Mouse (Mus musculus): ENCODE results near the gene Ptger4. TPM values are rescaled to one million over a fixed set of nuclear protein-coding genes. Genes with fewer than 3 reads are reported as not detected.

Gene Ptger4
- total RNA-seq (2015) (11.4 and 11.6 TPM in 2 replicates), total RNA-seq (2017) (6.0 and 8.4 TPM in 2 replicates)

DNA sequence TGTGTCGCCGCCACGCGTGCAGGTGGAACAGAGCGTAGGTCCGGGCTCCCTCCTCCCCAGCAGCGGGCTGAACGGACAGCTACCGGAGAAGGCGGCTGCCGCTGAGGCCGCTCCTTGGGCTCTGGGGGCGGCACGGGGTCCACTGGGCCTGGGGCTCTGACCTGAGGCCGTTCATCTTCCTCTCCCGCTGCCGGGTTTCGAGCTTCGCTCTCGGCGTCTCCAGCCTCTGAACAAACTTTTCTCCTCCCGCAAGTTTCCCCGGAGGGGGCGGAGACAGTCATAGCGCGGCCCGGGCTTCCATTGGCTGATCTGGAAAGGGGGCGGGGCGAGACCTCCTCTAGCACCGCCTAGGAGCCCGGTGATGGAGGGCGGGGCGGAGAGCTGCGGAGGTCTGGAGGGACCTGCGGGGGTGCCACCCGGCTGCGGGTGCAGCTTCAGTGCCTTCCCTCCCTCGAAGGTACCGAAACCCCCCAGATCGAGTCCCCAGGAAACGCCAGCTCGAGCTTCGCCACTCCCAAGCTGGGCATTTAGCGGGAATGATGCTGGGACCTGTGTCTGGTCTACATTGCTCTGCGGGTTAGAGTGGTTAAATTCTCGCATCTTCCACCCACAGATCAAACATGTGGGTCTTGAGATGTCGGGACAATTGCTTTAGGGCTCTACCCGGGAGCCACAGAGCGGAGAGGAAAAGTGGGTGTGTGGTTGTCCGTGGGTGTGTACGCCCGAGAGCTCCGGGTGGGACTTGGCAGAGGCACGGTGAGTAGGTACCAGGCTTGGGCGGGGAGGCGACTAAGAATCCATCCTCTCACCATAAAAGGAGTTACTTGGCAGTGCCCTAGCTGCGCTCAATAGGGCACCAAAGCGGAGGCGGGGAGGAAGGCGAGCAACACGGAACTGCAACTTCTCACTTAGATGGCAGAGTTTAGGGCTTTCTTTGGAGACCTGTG is at the start of gene Ptger4:
TSS of gene Ptger4 (minus strand) at position 229 of the 947 bp plus-strand sequence.
- peak; percentile 68 for ATAC-seq (replicated peaks; ENCODE audit: poor library complexity)

DNA sequence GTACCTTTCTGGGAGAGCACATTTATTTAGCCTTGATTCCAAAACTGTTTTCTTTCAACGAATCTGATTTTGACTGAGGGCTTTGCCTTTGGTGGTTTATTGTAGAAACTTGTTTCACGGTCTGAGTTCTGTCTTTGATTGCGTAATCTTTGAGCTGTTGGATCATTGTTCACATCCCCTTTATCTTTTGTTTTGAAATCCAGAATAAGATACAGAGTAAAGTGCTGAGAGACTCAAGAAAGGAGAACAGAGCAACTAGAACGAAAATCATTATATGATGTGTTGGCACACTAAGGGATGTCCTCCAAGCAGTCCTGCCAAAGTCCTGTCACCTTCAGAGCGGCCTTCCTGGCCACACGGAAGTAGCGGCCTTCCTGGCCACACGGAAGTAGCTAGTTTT is 44.4 kb upstream of the Ptger4 start:
- ATAC-seq (replicated peaks; ENCODE audit: poor library complexity): peak; percentile 84

DNA sequence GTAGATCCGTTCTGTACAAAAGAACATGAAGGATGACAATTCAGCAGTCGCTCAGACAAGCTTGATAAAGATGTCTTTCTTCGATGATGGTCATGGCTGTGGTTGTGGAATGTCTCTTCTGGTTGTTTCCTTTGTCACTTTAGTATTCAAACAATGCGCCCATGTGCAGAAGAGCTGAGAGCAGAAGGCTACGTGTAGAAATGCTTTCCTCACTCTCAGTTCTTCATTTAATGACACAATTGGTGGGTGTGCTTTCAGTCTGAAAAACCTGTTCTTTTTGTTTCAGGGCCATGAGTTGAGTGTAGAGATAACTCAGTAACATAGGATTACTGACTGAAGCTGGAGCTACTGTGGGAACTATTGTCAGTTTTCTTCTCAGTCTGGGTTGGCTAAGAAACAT is 43.1 kb upstream of the Ptger4 start:
- ATAC-seq (replicated peaks; ENCODE audit: poor library complexity): no peak

DNA sequence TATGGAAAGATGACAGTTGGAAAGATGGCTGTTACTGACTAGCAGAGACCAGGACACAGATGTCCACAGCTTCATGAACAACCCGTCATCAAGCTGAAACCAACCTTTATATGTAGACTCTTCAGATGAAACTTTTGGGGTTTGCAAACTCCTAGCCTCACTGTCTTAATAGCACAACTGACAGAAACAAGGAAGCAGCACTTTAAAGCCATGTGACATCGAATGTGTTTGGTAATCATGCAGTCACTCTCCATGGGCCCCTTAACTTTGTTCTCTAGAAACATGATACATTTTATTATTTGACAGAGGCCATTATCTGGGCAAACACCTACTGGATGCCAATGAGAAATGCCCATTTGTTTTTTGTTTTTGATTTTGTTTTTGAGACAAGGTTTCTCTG is 37.3 kb upstream of the Ptger4 start:
- ATAC-seq (replicated peaks; ENCODE audit: poor library complexity): peak; percentile 70

DNA sequence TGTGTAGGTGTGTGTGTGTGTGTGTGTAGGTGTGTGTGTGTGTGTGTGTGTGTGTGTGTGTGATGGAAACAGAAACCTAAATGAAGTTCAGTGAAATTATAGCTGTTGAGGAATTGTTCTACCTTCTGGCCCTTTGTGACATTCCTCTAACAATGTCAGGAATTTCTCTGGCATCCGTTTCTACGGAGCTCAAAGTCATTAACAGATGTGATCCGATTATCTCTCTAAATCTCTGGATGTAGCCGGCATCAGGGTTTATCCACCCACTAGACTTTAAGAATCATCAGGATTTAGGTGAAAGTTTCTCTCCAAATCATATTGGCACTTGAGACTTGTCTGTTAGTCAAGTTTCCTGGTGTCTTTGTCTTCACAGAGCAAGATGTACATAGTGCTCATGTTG is 35.8 kb upstream of the Ptger4 start:
- ATAC-seq (replicated peaks; ENCODE audit: poor library complexity): no peak

DNA sequence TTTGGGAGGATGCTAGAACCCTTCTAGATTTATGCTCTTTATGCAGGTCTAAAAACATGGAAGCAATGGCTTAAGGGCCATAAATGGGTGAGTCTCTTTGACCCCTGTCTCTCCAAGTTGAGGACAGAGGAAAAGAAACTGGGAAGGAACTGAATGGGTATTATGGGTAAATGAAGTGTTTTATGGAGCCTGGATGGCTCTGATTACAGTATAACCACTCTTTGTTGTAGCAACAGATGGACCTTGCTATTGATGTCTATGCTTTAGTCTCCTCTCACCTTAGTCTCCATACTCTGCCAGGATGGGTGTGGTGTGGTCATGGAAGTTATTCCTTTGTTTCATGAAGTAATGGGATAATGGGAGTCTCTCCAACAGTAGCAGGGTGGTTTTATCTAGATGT is 34.5 kb upstream of the Ptger4 start:
- ATAC-seq (replicated peaks; ENCODE audit: poor library complexity): no peak

DNA sequence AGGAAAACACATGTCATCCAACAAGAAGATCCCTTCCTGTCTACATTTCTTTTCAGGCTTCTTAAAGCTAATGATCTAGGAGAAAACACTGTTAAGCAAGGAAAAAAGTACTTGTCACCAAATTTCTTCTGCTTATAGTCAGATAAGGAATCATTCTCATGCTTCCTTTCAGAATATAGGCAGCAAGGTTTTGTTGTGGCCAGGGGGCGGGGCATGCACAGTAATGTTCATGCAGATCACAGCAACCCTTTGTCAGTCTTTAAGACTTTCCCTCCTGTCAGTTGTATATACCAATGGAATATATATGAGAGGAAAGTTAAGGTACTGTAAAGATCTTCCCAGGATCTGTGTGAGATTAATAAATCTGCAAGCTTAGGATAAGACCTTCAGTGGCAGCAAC is 30.0 kb upstream of the Ptger4 start:
- ATAC-seq (replicated peaks; ENCODE audit: poor library complexity): peak; percentile 58

DNA sequence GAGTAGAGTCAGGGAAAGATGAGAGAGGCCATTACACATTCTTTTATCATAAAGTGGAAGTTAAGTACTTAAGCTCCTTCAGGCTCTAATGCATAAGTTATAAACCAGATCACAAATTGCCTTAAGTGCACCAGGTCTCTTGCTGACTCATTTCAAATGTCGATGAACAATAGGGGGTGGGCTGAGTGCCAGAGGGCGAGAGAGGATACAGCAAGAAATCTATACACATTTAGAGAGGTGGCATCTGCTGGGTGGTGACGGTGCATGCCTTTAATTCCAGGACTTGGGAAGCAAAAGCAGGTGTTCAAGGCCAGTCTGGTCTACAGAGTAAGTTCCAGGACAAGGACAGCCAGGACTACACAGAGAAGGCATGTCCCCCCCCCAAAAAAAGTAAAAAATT is 22.1 kb upstream of the Ptger4 start:
- no peak for ATAC-seq (replicated peaks; ENCODE audit: poor library complexity)

DNA sequence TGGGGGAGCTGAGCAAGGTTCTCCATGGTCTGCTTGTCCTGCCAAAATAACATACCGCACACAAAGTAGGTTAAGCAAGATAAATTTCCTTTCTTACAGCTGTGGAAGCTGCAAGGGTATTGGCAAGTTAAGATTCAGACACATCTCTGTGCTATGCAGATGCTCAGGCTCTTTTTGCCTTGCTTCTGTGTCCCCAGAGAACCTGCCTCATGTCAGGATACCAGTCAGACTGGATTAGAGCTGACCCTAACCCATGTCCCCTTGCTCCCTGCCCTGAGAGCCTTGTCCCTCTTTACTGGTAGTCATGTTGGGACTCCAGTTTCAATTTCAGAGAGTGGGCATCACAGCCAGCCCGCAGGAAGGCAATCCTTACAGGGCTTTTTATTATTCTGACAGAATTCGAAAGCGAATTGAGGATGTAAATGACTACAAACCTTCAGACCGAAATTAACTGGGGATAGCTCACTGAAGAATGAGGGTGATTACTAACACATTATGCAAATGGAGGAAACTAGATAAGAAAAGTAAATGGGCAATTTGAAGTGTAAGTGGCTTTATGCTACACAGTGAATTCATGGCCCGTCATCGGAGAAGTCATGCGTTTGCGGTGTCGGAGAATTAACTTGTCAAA is 19.0 kb upstream of the Ptger4 start:
- ATAC-seq (replicated peaks; ENCODE audit: poor library complexity): peak; percentile 20

DNA sequence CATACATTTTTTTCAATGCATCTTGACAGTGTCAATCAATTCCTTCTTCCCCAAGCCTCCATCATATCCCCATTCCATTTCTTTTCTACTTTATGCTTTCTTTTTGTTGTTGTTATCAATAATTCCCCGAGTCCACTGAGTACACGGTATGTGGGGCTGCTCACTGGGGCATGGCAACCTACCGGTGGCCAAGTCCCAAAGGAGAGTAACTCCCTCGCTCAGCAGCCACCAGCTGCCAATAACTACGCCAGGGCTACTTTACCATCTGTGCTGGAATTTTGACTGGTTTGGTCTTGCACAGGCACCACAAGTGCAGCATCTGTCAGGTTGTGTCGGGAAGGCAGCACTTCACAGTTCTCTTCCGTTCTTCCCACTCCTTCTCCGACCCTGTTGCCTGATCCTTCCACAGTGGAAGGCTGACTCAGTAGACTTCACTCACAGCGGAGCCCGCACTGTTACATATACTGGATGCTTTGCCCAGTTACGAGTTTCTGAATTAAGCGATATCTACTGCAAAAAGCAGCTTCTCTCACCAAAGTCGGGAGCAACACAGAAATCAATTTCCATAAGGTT is 18.2 kb upstream of the Ptger4 start:
- 0 out of 2 replicates have a peak, but pooled peaks have one; percentile 0 for ATAC-seq (replicated peaks; ENCODE audit: poor library complexity)

DNA sequence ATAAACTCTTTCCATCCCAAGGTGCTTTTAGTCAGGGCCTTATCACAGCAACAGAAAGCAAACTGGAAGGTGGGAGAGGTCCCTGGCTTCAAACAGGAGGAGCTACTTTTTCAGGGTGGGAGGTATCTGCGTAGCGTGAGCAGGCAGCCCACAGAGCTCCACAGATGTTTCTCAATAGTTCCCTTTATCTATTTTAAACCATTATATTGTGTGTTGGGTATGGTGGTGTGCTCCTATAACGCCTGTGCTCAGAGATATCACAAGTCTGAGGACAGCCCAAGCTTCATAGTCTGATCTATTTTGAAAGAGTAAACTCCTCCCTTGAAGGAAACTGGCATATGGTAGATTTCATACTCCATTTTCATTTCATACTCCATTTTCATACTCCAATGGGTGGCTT is 17.0 kb upstream of the Ptger4 start:
- peak; percentile 90 for ATAC-seq (replicated peaks; ENCODE audit: poor library complexity)

DNA sequence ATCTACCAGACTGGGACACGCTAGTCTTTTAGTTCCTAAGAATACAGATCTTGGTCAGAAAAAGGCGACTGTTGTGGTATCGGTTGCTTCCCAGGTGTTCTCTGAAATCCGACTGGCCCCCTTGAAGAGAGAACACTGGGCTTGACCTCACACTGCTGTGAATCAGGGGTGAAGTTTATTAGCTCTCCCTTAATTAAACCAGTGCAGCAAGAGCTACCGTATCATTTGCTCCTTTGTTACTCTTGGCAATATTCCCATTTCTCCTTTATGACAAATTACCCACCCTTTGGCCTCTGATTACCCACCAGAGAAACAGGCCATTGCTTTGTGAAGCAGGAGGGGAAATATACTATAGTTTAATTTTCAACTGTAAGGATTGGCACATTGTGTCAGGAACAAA is 16.2 kb upstream of the Ptger4 start:
- ATAC-seq (replicated peaks; ENCODE audit: poor library complexity): no peak

DNA sequence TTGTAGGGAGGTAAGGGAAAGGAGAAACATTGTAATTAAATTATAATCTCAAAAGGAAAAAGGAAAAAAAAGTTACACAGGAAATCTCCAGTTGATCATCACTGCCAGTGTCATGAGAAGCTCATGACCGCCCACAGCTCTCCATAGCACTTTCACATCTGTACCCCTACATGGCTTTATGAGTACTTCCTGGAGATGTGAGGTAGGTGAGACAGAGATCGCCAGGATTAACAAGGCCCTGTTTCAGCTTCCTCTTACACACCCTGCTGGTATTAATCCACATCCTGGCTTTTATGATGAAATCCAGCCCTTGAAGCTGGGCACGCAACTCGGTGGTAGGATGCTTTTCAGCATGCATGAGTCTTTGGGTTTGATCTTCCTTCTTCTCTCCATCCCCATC is 6.2 kb upstream of the Ptger4 start:
- ATAC-seq (replicated peaks; ENCODE audit: poor library complexity): peak; percentile 96

DNA sequence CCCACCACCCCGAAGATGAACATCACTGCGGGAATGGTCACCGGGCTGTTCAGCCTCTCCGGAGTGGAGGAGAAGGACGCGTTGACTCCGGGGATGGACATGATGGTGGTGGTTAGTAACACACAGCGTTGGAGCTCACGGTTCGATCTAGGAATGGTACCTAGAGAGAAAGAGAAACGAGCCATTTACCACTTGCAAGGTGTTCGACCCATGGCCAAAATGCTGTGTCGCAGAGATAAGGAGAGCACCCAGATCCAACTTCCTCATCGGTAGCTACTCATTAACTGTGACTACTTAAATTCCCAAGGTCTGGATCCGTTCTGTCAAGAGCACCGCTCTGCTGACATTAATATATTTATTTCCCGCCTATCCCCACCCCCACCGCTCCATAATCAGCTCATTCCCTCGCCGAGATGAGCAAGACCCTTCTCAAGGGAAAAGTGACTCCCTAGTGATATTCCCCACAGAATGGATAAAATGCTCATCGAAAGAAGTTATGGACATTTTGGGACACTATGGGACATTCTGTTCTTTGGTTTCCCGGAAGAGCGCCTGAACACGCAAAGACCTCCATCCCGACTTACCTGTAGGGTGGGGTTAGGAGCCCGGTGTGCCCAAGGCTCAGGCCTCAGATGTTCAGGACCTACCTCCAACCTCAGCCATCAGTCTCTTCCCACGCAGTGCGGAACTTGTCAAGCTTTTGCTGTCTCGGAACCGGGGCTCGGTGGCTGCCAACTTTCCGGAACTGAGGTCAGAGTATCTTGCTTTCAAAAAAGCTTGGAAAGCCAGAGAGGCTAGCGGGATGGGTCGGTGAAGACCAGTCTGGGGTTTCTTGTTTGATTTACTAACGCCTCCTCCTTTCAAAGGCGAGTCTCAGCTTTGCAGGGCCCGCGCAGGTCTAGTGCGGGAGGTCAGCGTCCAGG is 690 bp downstream of the Ptger4 start:
- no peak for ATAC-seq (replicated peaks; ENCODE audit: poor library complexity)

DNA sequence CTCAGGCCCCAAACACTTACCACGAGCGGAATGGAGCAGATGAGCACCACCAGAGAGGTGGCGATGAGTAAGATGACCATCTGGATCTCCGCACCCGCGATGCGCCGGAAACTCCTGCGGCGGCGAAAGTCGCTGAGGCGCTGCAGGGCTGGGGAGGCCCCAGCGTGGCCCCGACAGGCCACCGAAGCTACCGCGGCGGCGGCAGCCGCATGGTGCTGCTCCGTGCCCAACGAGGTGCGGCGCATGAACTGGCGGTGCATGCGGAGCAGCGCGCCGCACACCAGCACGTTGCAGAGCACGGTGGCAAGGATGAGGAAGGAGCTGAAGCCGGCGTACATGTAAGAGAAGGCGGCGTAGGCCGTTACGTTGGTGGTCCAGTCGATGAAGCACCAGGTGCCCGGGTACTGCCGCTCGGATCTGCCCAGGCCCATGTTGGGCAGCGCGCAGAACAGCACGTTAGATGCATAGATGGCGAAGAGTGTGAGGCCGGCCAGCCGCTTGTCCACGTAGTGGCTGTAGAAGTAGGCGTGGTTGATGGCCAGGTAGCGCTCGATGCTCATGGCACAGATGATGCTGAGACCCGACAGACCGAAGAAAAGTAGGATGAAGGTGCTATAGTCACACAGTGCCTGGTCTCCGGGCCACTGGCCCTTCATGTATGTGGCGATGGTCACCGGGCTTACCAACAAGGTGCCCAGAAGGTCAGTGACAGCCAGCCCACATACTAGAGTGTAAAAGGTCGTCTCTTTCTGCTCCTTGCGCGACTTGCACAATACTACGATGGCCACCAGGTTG is 1.5 kb downstream of the Ptger4 start:
- ATAC-seq (replicated peaks; ENCODE audit: poor library complexity): peak; percentile 6

DNA sequence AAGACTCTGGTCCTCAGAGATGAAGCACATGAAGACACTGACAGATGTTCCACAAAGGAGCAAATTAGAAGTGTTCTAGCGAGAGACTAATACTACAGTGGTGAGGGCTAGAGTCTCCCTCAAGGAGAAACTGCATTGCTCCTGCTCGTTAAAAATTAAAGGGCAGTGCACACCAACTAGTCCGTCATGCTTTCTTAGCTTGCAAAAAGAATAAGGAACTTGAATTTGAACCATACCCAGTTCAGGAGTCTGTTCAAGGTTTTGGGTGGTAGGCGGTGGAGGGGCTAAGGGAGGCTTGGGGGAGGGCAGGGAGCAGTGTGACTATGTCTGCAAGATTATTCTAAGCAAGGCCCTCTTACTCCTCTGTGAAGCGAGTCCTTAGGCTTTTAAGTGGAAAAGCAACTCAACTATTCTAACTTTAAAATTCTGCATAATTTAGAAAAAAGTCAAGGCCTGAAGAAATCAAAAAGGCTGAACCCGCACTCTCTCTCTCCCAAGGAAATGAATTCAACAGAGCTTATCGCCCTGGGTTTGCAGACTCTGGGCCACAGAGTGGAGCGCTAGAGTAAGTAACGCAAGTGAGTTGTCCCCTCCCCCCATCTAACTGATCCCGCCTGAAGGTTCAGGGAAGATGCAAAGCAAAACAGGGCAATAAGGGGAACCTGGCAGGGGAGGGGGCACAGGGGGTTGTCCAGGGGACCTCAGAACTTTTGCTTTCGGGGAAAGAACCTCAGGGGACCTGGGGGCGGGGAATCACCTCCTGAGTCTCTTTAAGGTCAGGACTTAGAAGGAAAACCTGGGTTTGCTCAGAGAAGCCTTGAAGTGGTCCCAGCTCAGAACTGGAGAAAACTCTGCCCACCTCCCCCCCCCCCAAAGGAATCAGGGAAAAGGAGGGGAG is 2.4 kb downstream of the Ptger4 start:
- peak; percentile 21 for ATAC-seq (replicated peaks; ENCODE audit: poor library complexity)

DNA sequence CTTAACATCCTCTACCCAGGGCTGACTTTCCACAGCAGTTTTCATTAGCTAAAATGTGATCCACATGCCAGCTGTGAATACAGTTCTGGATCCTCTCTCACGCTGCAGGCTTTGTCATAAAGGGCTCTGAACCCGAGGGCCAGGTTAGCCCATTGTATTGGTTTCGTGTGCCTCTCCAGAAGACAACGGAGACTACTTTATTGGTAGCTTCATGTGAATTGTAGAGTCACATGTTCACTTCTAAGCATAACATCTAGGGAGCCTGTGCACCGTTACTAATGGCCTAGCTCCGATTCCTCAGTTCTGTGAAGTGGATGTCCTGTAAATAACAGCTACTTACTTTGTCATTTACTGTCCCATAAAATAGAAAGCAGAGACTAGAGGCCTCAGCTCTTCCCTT is 3.6 kb downstream of the Ptger4 start:
- no peak for ATAC-seq (replicated peaks; ENCODE audit: poor library complexity)

DNA sequence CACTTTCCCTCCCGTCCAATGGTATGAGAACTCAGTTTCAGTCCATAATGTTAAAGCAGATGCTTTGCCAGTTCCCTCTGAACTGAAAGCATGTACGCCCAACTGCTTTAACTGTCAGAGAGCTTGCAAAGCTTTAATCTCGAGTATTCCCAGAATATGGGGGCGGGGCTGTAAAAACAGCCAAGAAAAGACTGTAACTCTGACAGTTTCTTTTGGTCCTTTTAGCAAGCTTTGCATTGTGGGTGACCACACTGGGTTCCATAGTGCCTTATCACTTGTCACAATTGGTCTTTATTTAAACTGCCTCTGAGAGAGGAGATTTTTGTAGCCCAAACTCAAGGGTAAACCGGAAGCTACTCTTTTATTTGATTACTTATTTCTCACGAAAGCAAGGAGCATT is 4.1 kb downstream of the Ptger4 start:
- ATAC-seq (replicated peaks; ENCODE audit: poor library complexity): peak; percentile 20

DNA sequence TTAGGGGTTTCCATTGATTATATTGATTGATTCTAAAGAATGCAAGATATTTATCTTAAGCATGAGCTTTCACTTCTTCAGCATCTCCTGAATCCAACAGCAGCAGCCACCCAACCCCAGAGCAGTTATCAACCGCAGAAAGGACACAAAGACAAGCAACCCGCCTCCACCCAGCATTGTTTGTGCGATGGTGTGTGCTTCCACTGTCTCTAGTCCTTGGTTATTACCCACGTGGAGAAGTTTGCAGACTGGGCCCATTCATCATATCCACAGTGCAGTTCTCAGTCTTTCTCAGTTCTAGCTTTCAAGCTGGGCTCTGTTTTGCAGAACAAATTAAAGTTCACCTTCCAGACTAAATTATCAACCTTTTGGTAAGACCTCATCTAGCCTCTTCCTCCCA is 4.6 kb downstream of the Ptger4 start:
- ATAC-seq (replicated peaks; ENCODE audit: poor library complexity): no peak
